Mouse (Mus musculus) left cerebral cortex, postnatal 25 days (tissue): ENCODE results near the gene Icmt. TPM values are rescaled to one million over a fixed set of nuclear protein-coding genes. Genes with fewer than 3 reads are reported as not detected.

Source experiments
- DNase-seq, 2 experiments: peaks; one replicate each; pipeline ENCODE4 v3.0.0; 2022; ENCODE audit warnings: low spot score in 2 of 2, mixed read lengths in 1 of 2
- intact Hi-C: fragments of 180-260 bp; cut with DNase I; formaldehyde crosslinking; loops from one replicate; pipeline ENCODE4 v1.15.1; 2025
- total RNA-seq, 2 experiments: library from RNA; stranded (reverse); gene quantifications; 2 replicates each; pipeline ENCODE4 v1.2.3; 2021

The Icmt gene
- total RNA-seq: 10 to 100 TPM; 50.9 to 56.7 TPM

DNA sequence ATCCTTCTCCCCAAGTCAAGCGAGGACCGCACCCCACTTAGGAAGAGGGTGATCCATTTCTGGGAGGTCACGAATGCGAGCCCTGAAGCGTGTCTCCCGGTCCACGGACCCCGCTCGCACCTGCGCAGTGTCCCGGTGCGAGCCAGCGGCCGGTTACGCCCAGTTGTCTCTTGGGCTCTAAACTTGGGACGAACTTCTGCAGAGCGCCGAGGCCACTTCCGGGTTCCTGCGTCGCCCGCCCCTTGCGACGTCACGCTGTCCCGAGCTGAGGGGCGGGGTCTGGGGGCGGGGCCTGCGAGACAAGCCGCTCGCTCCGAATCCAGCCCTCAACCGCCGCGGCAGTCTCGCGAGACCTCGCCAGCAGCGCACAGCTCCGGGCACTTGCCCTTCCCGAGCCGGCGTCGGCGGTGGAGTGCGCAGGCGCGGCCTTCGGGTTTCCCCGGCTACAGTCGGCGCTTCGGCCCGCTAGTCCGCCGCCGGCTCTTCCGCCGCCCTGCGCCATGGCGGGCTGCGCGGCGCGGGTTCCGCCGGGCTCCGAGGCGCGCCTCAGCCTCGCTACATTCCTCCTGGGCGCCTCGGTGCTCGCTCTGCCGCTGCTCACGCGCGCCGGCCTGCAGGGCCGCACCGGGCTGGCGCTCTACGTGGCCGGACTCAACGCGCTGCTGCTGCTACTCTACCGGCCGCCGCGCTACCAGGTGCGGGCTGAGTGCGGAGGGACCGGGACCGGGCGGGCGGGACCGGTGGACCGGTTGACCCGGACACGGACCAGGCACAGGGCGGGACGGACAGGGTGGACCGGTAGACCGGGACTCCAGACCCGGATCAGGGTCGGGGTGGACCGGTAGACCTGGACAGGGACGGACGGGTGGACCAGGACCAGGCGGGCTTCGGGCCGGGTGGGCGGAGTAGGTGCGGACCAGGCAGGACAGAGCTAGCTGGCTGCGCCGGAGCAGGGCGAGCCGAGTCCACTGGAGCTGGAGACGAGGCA, at the start of gene Icmt:
Gene Icmt, plus strand, starts transcription at position 354 of the 988 bp plus-strand sequence.
- intact Hi-C loops: no loop called here

GRCm38 (mm10) chr4:152250615-152251014, 46.4 kb upstream of the Icmt start:
- intact Hi-C loops: no loop called here
- no peak for DNase-seq

More for the DNA sequence above, at the start of gene Icmt:
- peak; percentile 99 for DNase-seq

DNA sequence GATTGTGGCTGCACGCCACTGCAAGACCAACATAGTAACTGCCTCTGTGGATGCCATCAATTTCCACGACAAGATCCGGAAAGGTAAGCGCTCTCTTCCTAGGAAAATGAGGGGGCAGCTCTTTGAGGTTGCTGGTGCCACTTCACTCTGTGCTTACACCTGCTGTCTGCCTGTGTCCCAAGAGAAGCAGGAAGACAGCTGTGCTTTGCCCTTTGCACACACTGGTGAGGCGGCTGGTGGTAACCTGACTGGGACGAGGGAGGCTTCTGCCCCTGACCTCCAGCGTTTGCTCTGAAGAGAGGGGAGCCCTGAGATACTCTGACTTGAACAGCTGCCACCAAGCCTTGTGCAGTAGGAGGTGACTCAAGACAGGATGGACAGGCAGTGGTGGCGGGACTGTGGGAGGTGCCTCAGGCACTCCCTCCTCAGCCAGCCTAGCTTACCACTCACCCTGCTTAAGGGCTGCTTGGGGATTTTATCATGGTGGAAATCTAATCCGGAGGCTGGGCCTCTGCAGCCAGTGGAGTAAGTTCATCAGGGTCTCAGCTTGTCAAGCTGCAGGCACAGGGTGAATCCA, 43.8 kb upstream of the Icmt start:
- no peak for DNase-seq
- intact Hi-C loops: no loop called here

GRCm38 (mm10) chr4:152257070-152257469, 40.0 kb upstream of the Icmt start:
- peak; percentile 75 to 86 for DNase-seq
- intact Hi-C loops: no loop called here

GRCm38 (mm10) chr4:152260451-152260850, 36.6 kb upstream of the Icmt start:
- intact Hi-C loops: no loop called here
- no peak for DNase-seq

- no peak for DNase-seq
- intact Hi-C loops: no loop called here
These were observed 34.8 kb upstream of the Icmt start for GRCm38 (mm10) chr4:152262187-152262586.

GRCm38 (mm10) chr4:152263089-152263488, 33.9 kb upstream of the Icmt start:
- DNase-seq: no peak

GRCm38 (mm10) chr4:152263512-152264176, 33.4 kb upstream of the Icmt start:
- intact Hi-C loops: no loop called here

More at GRCm38 (mm10) chr4:152263089-152263488, 33.9 kb upstream of the Icmt start:
- intact Hi-C loops: no loop called here

DNA sequence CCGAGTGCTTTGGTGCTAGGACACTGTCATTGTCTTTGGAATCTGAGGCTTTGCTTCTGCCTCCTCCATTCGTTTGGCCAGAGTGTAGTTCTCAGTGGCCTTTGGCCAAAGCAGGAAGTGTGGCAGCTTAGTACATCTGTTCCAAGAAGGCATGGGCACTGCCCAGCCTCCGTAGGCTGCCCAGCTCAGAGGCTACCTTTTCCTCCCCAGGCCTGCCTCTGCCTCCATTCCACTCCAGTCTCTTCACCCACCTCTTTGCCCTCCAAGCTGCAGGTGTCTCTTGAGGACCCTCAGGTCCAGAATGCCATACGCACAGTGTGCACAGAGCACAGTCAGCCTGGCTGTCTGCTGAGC, 32.9 kb upstream of the Icmt start:
- intact Hi-C loops: no loop called here

More at GRCm38 (mm10) chr4:152263512-152264176, 33.4 kb upstream of the Icmt start:
- no peak for DNase-seq

DNA sequence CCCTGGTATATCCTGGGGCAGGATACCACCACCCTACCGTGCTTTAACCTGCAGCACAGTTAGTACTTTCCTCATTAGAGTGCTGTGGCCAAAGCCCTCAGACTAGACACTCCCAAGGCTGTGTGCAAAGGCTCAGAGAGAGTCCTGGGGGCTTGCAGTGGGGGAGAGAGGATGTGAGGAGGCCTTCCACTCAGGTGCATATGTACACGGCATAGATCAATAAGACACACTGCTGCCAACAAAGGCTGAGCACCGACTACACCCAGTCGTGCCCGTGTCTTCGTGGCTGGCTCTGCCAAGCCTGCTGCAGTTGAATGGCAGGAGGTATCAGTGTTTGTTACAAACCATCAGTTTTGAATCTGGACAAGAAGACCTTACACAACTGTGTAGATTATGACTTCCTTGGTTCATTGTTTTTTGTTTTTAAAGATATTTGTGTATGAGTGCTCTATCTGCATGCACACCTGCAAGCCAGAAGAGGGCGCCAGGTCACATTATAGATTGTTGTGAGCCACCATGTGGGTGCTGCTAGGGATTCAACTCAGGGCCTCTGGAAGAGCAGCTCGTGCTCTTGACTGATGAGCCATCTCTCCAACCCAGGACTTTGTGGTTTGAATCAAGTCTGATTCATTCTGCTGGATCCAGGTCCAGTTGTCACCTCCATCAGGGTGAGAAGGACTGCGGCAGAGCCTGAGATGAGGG, 32.0 kb upstream of the Icmt start:
- intact Hi-C loops: no loop called here
- DNase-seq: no peak

More for the DNA sequence above, 32.9 kb upstream of the Icmt start:
- no peak for DNase-seq

- no peak for DNase-seq
- intact Hi-C loops: no loop called here
These were observed 31.2 kb upstream of the Icmt start for GRCm38 (mm10) chr4:152265791-152266190.

DNA sequence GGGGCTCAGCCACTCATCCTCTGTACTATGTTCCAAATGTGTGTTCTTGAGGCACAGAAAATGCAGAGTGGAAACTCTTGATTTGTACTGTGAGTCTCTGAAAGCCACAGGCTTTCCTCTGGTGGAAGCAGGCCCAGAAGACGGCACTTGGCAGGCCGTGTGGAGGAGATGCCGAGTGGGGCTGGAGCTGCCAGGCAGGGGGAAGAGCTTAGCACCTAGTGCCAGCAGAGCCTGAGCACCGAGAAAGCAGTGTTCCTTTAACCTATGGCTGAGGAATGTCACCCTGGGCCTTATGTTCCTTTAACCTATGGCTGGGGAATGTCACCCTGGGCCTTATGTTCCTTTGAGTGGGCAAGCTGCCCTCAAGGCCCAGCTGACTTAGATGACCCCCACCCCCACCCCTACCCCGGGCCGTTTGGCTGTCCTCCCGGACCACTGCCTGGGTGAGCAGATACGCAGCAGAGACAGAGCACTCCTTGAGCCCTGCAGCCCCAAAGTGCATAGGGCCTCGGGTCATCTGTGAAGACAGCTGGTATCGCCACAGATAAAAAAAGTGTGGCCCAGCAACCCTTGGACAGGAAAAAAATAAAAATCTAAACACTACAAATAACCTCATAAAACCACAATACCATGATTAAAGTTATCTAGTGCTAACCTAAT, 30.7 kb upstream of the Icmt start:
- intact Hi-C loops: no loop called here

GRCm38 (mm10) chr4:152267748-152268369, 29.2 kb upstream of the Icmt start:
- no peak for DNase-seq
- intact Hi-C loops: no loop called here

More for the DNA sequence above, 30.7 kb upstream of the Icmt start:
- DNase-seq: peak in 1 of 2 experiments; percentile 78

DNA sequence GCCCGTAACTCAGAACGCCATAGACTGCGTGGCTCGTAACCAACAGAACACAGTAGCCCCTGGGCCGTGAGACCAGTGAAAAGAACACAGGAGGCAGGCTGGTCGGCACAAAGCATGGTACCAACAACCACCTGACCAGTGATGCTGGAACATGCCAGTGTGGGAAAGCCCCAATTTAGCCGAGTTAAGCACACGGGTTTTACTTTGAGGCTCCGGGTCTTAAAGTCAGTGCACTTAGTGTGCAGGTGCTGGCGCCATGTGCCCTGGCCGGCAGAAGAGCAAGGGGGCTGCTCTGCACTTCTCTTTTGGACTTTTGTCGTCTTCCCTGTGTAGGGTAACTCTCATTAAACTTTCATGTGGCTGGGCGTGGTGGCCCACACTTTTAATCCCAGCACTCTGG, 27.1 kb upstream of the Icmt start:
- no peak for DNase-seq
- intact Hi-C loops: no loop called here

DNA sequence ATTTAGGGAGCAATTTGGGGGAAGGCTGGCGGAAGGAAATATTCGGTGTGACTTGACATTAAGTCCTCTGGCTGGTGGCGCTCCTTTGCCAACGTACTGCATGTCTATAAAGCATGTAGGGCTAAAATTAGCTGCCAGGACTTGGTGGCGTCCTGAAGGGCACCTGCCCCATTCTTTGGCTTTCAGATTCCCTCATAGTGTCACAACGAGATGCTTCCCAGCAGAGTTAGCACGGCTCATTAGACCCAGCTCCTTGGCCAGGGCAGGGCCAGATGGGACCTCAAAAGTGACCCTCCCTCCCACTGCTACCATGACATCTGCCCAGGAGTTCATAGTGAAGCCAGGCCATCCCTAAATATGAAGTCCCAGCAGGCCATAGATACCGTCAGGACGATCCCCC, 26.4 kb upstream of the Icmt start:
- intact Hi-C loops: no loop called here
- no peak for DNase-seq

- intact Hi-C loops: no loop called here
- no peak for DNase-seq
These were observed 25.7 kb upstream of the Icmt start for GRCm38 (mm10) chr4:152271334-152271733.

DNA sequence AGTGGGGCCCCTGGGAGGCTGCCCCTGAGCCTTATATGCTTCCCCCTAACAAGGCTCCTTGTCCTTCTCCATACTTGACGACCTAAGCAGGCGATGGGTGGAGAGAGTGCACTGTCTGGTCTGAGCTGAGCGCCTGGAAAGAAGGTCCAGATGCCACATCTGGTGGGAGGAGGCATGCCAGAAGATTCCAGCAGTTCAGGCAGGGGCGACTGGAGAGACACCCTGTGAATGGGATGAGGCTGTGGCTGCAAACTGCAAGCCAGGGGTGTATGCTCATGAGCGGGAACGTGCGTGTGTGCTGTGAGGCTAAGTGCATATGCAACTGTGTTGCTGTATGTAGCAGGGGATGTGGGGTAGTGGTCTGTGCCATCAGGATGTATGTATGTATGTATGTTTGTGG, 25.0 kb upstream of the Icmt start:
- no peak for DNase-seq
- intact Hi-C loops: no loop called here

DNA sequence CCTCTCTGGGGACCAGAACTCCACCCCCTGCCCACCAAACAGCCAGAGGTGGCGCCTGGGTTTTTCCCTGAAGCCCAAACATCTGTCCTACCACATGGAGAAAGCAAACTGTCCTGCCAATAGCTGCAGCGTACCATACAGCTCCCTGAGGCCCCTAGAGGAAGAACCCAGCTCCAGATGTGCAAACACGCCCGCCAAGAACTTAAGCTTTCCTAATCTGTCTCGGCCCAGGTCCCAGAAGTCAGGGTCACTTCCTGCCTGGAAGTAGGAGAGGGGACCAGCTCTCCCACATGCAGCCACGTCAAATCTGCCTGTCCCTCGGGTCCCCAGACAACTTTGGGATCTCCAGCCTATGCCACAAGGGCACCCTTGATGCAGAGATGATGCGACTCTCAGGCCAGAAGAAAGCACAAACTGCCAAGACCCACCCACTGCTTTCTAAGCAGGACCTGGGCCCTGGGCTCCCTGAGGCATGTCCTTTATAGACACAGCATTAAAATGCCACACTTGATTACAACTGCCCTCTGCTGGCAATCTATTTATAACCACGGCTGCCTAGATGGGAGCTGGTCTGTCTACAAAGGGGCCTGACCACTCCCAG, 24.5 kb upstream of the Icmt start:
- intact Hi-C loops: no loop called here
- DNase-seq: no peak
